Comparison of ENCODE assay signal across 27 mouse cellular contexts in the genomic region with DNA sequence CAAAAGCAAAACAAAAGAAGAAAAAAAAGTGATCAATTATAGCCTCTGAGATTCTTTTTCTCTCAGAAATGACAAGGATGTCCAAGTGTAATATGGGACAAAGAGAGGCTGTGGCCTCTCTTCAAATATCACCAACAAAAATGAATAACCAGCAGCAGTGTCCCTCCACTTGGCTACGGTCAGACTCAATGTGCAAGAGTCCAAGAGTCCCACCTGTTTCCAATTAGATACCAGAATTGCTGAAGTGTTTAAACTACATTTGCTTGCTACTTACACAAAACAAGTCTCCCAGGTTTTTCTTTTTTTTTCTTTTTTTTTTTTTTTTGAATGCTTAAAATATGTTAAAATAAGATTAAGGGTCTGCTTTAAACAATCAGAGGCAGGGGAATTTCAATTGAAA. TPM values are rescaled to one million over a fixed set of nuclear protein-coding genes. Genes with fewer than 3 reads are reported as not detected.
DNase-seq lines count a peak whose midpoint lies in the region; ATAC-seq and TF ChIP-seq lines count a peak whose summit lies in the region.
"Had no signal": no experiment of that assay in that cellular context is flagged by ENCODE, and none has a peak within 500 bp of the region (broad histone marks: within the 10 kb centered on the region; RNA-seq: fewer than 3 reads in every experiment).

No protein-coding gene starts in this region.

- no peaks in the 10 kb centered on the region for H3K27me3 ChIP-seq in embryonic facial prominence, embryonic 11.5 days (ENCODE audit: control insufficient read depth, insufficient read depth, low read length)
- no peaks in the 10 kb centered on the region for H3K27me3 ChIP-seq in embryonic facial prominence, embryonic 10.5 days (replicated peaks; ENCODE audit: low read depth, poor library complexity, severe bottlenecking)
- H3K27me3 ChIP-seq in lung, postnatal 0 days (replicated peaks; ENCODE audit: insufficient read depth, low read length): no peaks in the 10 kb centered on the region
- no peaks in the 10 kb centered on the region for H3K27me3 ChIP-seq in hindbrain, embryonic 12.5 days
- H3K27me3 ChIP-seq: CH12.LX; forebrain, embryonic 15.5 days; neural tube, embryonic 12.5 days; stomach, embryonic 15.5 days had no signal

- H3K9ac ChIP-seq in embryonic facial prominence, embryonic 11.5 days (replicated peaks; ENCODE audit: low read length): no peak overlapping the region
- no peak overlapping the region for H3K9ac ChIP-seq in lung, postnatal 0 days (replicated peaks; ENCODE audit: low read depth)
- H3K9ac ChIP-seq in hindbrain, embryonic 12.5 days: no peak overlapping the region
- H3K9ac ChIP-seq: forebrain, embryonic 15.5 days; limb, embryonic 15.5 days; liver, embryonic 14.5 days; lung, embryonic 14.5 days; neural tube, embryonic 12.5 days; stomach, embryonic 15.5 days had no signal

- no peak overlapping the region for H3K27ac ChIP-seq in embryonic facial prominence, embryonic 11.5 days (replicated peaks; ENCODE audit: low read depth, low read length)
- H3K27ac ChIP-seq in embryonic facial prominence, embryonic 10.5 days (replicated peaks): no peak overlapping the region
- H3K27ac ChIP-seq in lung, postnatal 0 days (ENCODE audit: low read length): no peak overlapping the region
- no peak overlapping the region for H3K27ac ChIP-seq in hindbrain, embryonic 12.5 days
- H3K27ac ChIP-seq: forebrain, embryonic 15.5 days; hindbrain, embryonic 10.5 days; limb, embryonic 10.5 days; limb, embryonic 15.5 days; liver, embryonic 14.5 days; neural tube, embryonic 12.5 days; stomach, embryonic 15.5 days had no signal

- no peaks in the 10 kb centered on the region for H3K4me1 ChIP-seq in embryonic facial prominence, embryonic 11.5 days (ENCODE audit: control insufficient read depth, insufficient read depth, low read length)
- peaks cover 62% of the 10 kb centered on the region for H3K4me1 ChIP-seq in embryonic facial prominence, embryonic 10.5 days
- peaks cover 9% of the 10 kb centered on the region; the same call in 1 of the 2 replicates for H3K4me1 ChIP-seq in lung, postnatal 0 days (ENCODE audit: insufficient read depth, low read depth, low read length)
- H3K4me1 ChIP-seq in hindbrain, embryonic 12.5 days: peaks cover 27% of the 10 kb centered on the region

- no peaks in the 10 kb centered on the region for H3K36me3 ChIP-seq in embryonic facial prominence, embryonic 11.5 days (replicated peaks; ENCODE audit: control insufficient read depth, insufficient read depth, low read depth, low read length)
- H3K36me3 ChIP-seq in embryonic facial prominence, embryonic 10.5 days (replicated peaks): 0 out of 2 replicates have a peak, but pooled peaks cover 4% of the 10 kb centered on the region
- H3K36me3 ChIP-seq in lung, postnatal 0 days (ENCODE audit: insufficient read depth, low read length): no peaks in the 10 kb centered on the region
- no peaks in the 10 kb centered on the region for H3K36me3 ChIP-seq in hindbrain, embryonic 12.5 days
- H3K36me3 ChIP-seq: forebrain, embryonic 15.5 days; limb, embryonic 15.5 days; neural tube, embryonic 12.5 days; stomach, embryonic 15.5 days had no signal

- no peak overlapping the region for H3K4me2 ChIP-seq in embryonic facial prominence, embryonic 11.5 days (ENCODE audit: low read depth, low read length)
- H3K4me2 ChIP-seq in lung, postnatal 0 days (replicated peaks; ENCODE audit: low read depth, low read length): no peak overlapping the region; the same call in 1 of the 2 replicates
- no peak overlapping the region for H3K4me2 ChIP-seq in hindbrain, embryonic 12.5 days (replicated peaks)
- H3K4me2 ChIP-seq: limb, embryonic 15.5 days; lung, embryonic 14.5 days; midbrain, embryonic 11.5 days; neural tube, embryonic 12.5 days; stomach, embryonic 15.5 days had no signal

- ATAC-seq in embryonic facial prominence, embryonic 11.5 days (replicated peaks; ENCODE audit: insufficient number of reproducible peaks, low FRiP score, low TSS enrichment, low read depth): no peak
- ATAC-seq in lung, postnatal 0 days: no peak
- ATAC-seq in hindbrain, embryonic 12.5 days (ENCODE audit: low FRiP score): no peak
- ATAC-seq: forebrain, embryonic 15.5 days; hindbrain, embryonic 16.5 days; midbrain, embryonic 16.5 days had no signal

- H3K4me3 ChIP-seq in embryonic facial prominence, embryonic 11.5 days (ENCODE audit: low read depth, low read length): no peak overlapping the region
- H3K4me3 ChIP-seq in embryonic facial prominence, embryonic 10.5 days: no peak overlapping the region
- H3K4me3 ChIP-seq in lung, postnatal 0 days (ENCODE audit: low read depth, low read length): no peak overlapping the region
- no peak overlapping the region for H3K4me3 ChIP-seq in hindbrain, embryonic 12.5 days
- H3K4me3 ChIP-seq: hindbrain, embryonic 10.5 days; limb, embryonic 10.5 days; limb, embryonic 15.5 days; neural tube, embryonic 12.5 days; stomach, embryonic 15.5 days had no signal

- 17% methylated on average over 1 of the region's 1 CpGs for WGBS in embryonic facial prominence, embryonic 11.5 days
- 37% methylated on average over 1 of the region's 1 CpGs for WGBS in embryonic facial prominence, embryonic 10.5 days
- 48% methylated on average over 1 of the region's 1 CpGs for WGBS in lung, postnatal 0 days
- 58% methylated on average over 1 of the region's 1 CpGs for WGBS in hindbrain, embryonic 12.5 days

- no peaks in the 10 kb centered on the region for H3K9me3 ChIP-seq in embryonic facial prominence, embryonic 11.5 days (replicated peaks; ENCODE audit: control insufficient read depth, low read length)
- no peaks in the 10 kb centered on the region for H3K9me3 ChIP-seq in embryonic facial prominence, embryonic 10.5 days
- no peaks in the 10 kb centered on the region for H3K9me3 ChIP-seq in lung, postnatal 0 days (ENCODE audit: low read length)
- no peaks in the 10 kb centered on the region for H3K9me3 ChIP-seq in hindbrain, embryonic 12.5 days (replicated peaks)
- H3K9me3 ChIP-seq: forebrain, embryonic 15.5 days; hindbrain, embryonic 10.5 days; limb, embryonic 10.5 days; limb, embryonic 15.5 days; neural tube, embryonic 12.5 days; stomach, embryonic 15.5 days had no signal

- peak; percentile 88 for DNase-seq in embryonic facial prominence, embryonic 11.5 days (ENCODE audit: low spot score)
- no peak for DNase-seq in embryonic facial prominence, embryonic 10.5 days (ENCODE audit: low spot score)
- peak; percentile 9 for DNase-seq in lung, postnatal 0 days (ENCODE audit: low spot score)
- DNase-seq in lung, postnatal 36 days: no peak
- DNase-seq in embryo, embryonic 11 days: peak; percentile 68
- DNase-seq in right cerebral cortex, postnatal 4 days: no peak
- DNase-seq: adrenal gland, postnatal 10 days; B cell, adult 2 months; cerebellum, adult 11 months; gastrocnemius, postnatal 14 days; heart, postnatal 14 days; kidney, adult 18-20 months; kidney, postnatal 14 days; layer of hippocampus, adult 9-11 months; lung, embryonic 14.5 days had no signal

- no peak for TF ChIP-seq EP300 in lung, postnatal 0 days (IDR thresholded peaks at IDR 0.05)

- TF ChIP-seq CTCF in lung, postnatal 0 days (IDR thresholded peaks at IDR 0.05): no peak

RNA-seq across cellular contexts. Expression of a gene that starts 5.1 kb away (rescaled TPM):
- 64.9 and 71.2 TPM in 2 replicates for polyA plus RNA-seq in embryonic facial prominence, embryonic 11.5 days (2014; fragmentation: Nextera tagmentation; extraction: Ambion mirVana)
- 75.3 and 77.8 TPM in 2 replicates for polyA plus RNA-seq in embryonic facial prominence, embryonic 10.5 days (2016; fragmentation: Nextera tagmentation; extraction: Ambion mirVana)
- 68.5 and 74.0 TPM in 2 replicates for polyA plus RNA-seq in lung, postnatal 0 days (2015; fragmentation: Nextera tagmentation; extraction: Ambion mirVana)
- 114 and 117 TPM in 2 replicates for polyA plus RNA-seq in hindbrain, embryonic 12.5 days (2016; fragmentation: Nextera tagmentation; extraction: Ambion mirVana)

Comparison
In these comparisons a context has a peak if more than half of its experiments do, and no peak if none do; other contexts are left out.
1. DNase-seq: peak in embryonic facial prominence, embryonic 11.5 days (single experiment), lung, postnatal 0 days (single experiment) and embryo, embryonic 11 days (single experiment); none in embryonic facial prominence, embryonic 10.5 days (single experiment), lung, postnatal 36 days (single experiment) and right cerebral cortex, postnatal 4 days (single experiment).